Mouse (Mus musculus) embryonic facial prominence, embryonic 11.5 days (tissue): ENCODE data around the gene Scyl1. TPM values are rescaled to one million over a fixed set of nuclear protein-coding genes. Genes with fewer than 3 reads are reported as not detected.

ENCODE experiments used
- ATAC-seq: fragments of 200-750 bp; cut with Nextera tagmentation; replicated peaks from 2 replicates; pipeline ENCODE4 v1.8.0; 2017; ENCODE audit warnings: low read depth; ENCODE audit not compliant: insufficient number of reproducible peaks, low FRiP score, low TSS enrichment
- DNase-seq: peaks from one replicate; pipeline ENCODE4 v3.0.0-alpha.2; 2015; ENCODE audit warnings: low spot score
- H3K27ac ChIP-seq: fragments of 300-500 bp; sonication (generic); replicated peaks from 2 replicates; pipeline ENCODE4 v1.5.1; 2014; ENCODE audit warnings: mild to moderate bottlenecking, low read depth, low read length, control low read depth
- H3K27me3 ChIP-seq: fragments of 300-500 bp; sonication (generic); 2 replicates; pipeline ENCODE4 v1.6.1; 2014; ENCODE audit warnings: mild to moderate bottlenecking, low read length, moderate library complexity, mixed read lengths; ENCODE audit not compliant: control insufficient read depth, insufficient read depth
- H3K36me3 ChIP-seq: fragments of 300-500 bp; sonication (generic); replicated peaks from 2 replicates; pipeline ENCODE4 v1.6.1; 2014; ENCODE audit warnings: low read depth, mild to moderate bottlenecking, low read length, moderate library complexity, mixed read lengths; ENCODE audit not compliant: control insufficient read depth, insufficient read depth
- H3K4me1 ChIP-seq: fragments of 300-500 bp; sonication (generic); 2 replicates; pipeline ENCODE4 v1.6.1; 2014; ENCODE audit warnings: low read length, mixed read lengths; ENCODE audit not compliant: control insufficient read depth, insufficient read depth
- H3K4me2 ChIP-seq: fragments of 300-500 bp; sonication (generic); 2 replicates; pipeline ENCODE4 v1.6.1; 2014; ENCODE audit warnings: low read depth, mild to moderate bottlenecking, control low read depth, low read length, moderate library complexity
- H3K4me3 ChIP-seq: fragments of 300-500 bp; sonication (generic); 2 replicates; pipeline ENCODE4 v1.5.1; 2014; ENCODE audit warnings: low read depth, low read length, control low read depth
- H3K9ac ChIP-seq: fragments of 300-500 bp; sonication (generic); replicated peaks from 2 replicates; pipeline ENCODE4 v1.6.1; 2014; ENCODE audit warnings: mild to moderate bottlenecking, control low read depth, low read length
- H3K9me3 ChIP-seq: fragments of 300-500 bp; sonication (generic); replicated peaks from 2 replicates; pipeline ENCODE4 v1.6.1; 2016; ENCODE audit warnings: mild to moderate bottlenecking, low read length, inconsistent platforms, mixed read lengths; ENCODE audit not compliant: control insufficient read depth
- WGBS: fragments of 180-500 bp; shearing (Covaris S2); extraction: QIAGEN DNeasy Blood & Tissue Kit; methylation state at CpG from one replicate; pipeline ENCODE4 v1.1.7; 2014; 5-methylcytosine and 5-hydroxymethylcytosine counted together
- polyA plus RNA-seq: library from polyadenylated mRNA; unstranded; fragments of >200 nt; fragmentation: Nextera tagmentation; extraction: Ambion mirVana; gene quantifications from 2 replicates; pipeline ENCODE4 v1.2.1, GENCODE M21; 2014

Gene Scyl1
- polyA plus RNA-seq, 1 experiment from 2014 or later: 53.9 TPM

DNA sequence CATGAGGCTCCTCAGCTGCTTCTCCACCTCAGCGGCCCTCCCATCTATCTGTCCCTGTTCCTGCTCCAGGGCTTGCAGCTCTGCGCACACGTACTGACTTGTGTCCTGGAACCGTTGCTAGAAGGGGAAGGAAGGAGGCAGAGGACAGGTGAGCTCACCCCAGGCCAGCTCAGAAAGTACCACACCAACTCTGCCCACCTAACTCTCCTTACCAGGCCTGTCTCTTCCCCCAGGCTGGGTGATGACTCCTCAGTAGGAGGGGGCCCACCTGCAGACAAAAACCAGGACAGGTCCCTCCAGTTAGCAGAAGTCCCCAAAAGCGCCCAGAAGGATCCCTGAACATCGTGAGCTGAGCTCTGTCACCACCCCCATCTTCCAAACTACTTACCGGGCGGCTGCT is 60.6 kb downstream of the Scyl1 start:
- DNase-seq (no peak), ATAC-seq (no peak)
- H3K4me2 ChIP-seq: no peak overlapping the region
- H3K9me3 ChIP-seq: no peaks in the 10 kb centered on the region
- H3K9ac ChIP-seq: no peak overlapping the region
- no peaks in the 10 kb centered on the region; the same call in none of the 2 replicates for H3K36me3 ChIP-seq
- H3K27ac ChIP-seq: no peak overlapping the region
- H3K4me3 ChIP-seq: no peak overlapping the region
- no peaks in the 10 kb centered on the region for H3K4me1 ChIP-seq
- H3K27me3 ChIP-seq: no peaks in the 10 kb centered on the region
- WGBS: 78% methylated on average over 8 of the region's 8 CpGs

DNA sequence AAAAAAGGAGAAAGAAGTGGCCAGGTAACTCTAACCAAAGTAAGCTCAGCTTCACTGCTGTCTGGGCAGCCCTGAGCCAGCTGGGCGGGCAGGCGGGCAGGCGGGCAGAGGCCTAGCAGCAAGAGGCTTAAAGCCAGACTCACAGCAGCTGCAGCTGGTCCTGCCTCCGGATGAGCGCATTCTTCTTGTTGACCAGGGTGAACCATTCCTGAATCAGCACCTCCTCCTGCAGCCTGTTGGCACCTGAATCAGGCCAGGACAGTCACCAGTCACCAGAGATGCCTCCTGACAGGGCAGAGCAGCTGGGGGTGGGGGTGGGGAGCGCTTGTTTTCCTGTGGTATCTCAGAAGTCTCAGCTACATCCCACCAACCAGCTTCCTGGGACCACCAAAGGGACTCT is 61.2 kb downstream of the Scyl1 start:
- Histone ChIP-seq H3K4me1 (no peaks in the 10 kb centered on the region; the same call in 1 of the 2 replicates), H3K27ac (no peak overlapping the region), H3K9ac (no peak overlapping the region), H3K9me3 (no peaks in the 10 kb centered on the region), H3K4me3 (no peak overlapping the region), H3K36me3 (no peaks in the 10 kb centered on the region; the same call in none of the 2 replicates), H3K27me3 (no peaks in the 10 kb centered on the region), H3K4me2 (no peak overlapping the region)
- ATAC-seq (no peak), DNase-seq (no peak)
- 95% methylated on average over 6 of the region's 6 CpGs for WGBS

Other genes with a start within 250 kb of the Scyl1 start
- gene Ovol1, start 210.8 kb downstream of the Scyl1 start, polyA plus RNA-seq: 0.62 and 1.4 TPM in 2 replicates
- gene Ap5b1, start 203.4 kb downstream of the Scyl1 start, polyA plus RNA-seq: 1.7 and 2.1 TPM in 2 replicates
- gene Rnaseh2c, start 169.5 kb downstream of the Scyl1 start, polyA plus RNA-seq: 156 and 157 TPM in 2 replicates
- gene Kat5, start 161.2 kb downstream of the Scyl1 start, polyA plus RNA-seq: 28.9 and 32.2 TPM in 2 replicates
- 37.0 and 39.1 TPM in 2 replicates for gene Rela, start 133.9 kb downstream of the Scyl1 start, polyA plus RNA-seq
- gene Sipa1, start 107.7 kb downstream of the Scyl1 start, polyA plus RNA-seq: 12.4 and 13.2 TPM in 2 replicates
- 13.1 and 14.6 TPM in 2 replicates for gene Map3k11, start 82.7 kb downstream of the Scyl1 start, polyA plus RNA-seq
- gene Pcnx3, start 82.5 kb downstream of the Scyl1 start, polyA plus RNA-seq: 17.5 and 22.0 TPM in 2 replicates
- not detected in 2 replicates for gene Kcnk7, start 67.1 kb downstream of the Scyl1 start, polyA plus RNA-seq
- gene Ehbp1l1, start 45.1 kb downstream of the Scyl1 start, polyA plus RNA-seq: 4.5 and 5.5 TPM in 2 replicates
- 137 and 151 TPM in 2 replicates for gene Fam89b, start 41.8 kb downstream of the Scyl1 start, polyA plus RNA-seq
- 5.9 and 9.5 TPM in 2 replicates for gene Ltbp3, start 30.5 kb downstream of the Scyl1 start, polyA plus RNA-seq
- gene Frmd8, start 103.9 kb upstream of the Scyl1 start, polyA plus RNA-seq: 15.8 and 17.6 TPM in 2 replicates
- 0.87 and 1.1 TPM in 2 replicates for gene Slc25a45, start 106.4 kb upstream of the Scyl1 start, polyA plus RNA-seq
- 4.0 and 4.3 TPM in 2 replicates for gene Tigd3, start 122.7 kb upstream of the Scyl1 start, polyA plus RNA-seq
- 202 and 213 TPM in 2 replicates for gene Dpf2, start 141.6 kb upstream of the Scyl1 start, polyA plus RNA-seq
- 2.4 and 2.7 TPM in 2 replicates for gene Cdc42ep2, start 153.4 kb upstream of the Scyl1 start, polyA plus RNA-seq
- 91.0 and 97.6 TPM in 2 replicates for gene Pola2, start 192.8 kb upstream of the Scyl1 start, polyA plus RNA-seq
- not detected in 2 replicates for gene Slc22a20, start 214.7 kb upstream of the Scyl1 start, polyA plus RNA-seq
- 4.5 and 5.0 TPM in 2 replicates for gene Capn1, start 244.5 kb upstream of the Scyl1 start, polyA plus RNA-seq